Mouse (Mus musculus) right cerebral cortex, postnatal 10 days (tissue): ENCODE measurements around the gene Pqlc2.

Experiments
- DNase-seq, 2 experiments: peaks; one replicate each; pipeline ENCODE4 v3.0.0; 2021; ENCODE audit warnings: low spot score in 2 of 2

Pqlc2 gene

GRCm38 (mm10) chr4:139305521-139305920, 5.0 kb downstream of the Pqlc2 start:
- no peak for DNase-seq

- DNase-seq, result no peak
Observed at GRCm38 (mm10) chr4:139302241-139302640, 8.3 kb downstream of the Pqlc2 start.

GRCm38 (mm10) chr4:139301780-139302179, 8.7 kb downstream of the Pqlc2 start:
- no peak for DNase-seq

GRCm38 (mm10) chr4:139298671-139299366, 11.7 kb downstream of the Pqlc2 start:
- DNase-seq, result no peak

- peak; percentile 69 to 71 for DNase-seq
Observed at GRCm38 (mm10) chr4:139297566-139297965, 12.9 kb downstream of the Pqlc2 start.

GRCm38 (mm10) chr4:139292038-139292437, 18.5 kb downstream of the Pqlc2 start:
- DNase-seq, result no peak

- peak in 1 of 2 experiments; percentile 54 for DNase-seq
Observed at GRCm38 (mm10) chr4:139291099-139291498, 19.4 kb downstream of the Pqlc2 start.

GRCm38 (mm10) chr4:139289017-139289416, 21.5 kb downstream of the Pqlc2 start:
- peak; percentile 71 to 74 for DNase-seq

GRCm38 (mm10) chr4:139287122-139287863, 23.2 kb downstream of the Pqlc2 start:
- DNase-seq, result peak; percentile 77

GRCm38 (mm10) chr4:139286234-139286633, 24.3 kb downstream of the Pqlc2 start:
- DNase-seq, result no peak

GRCm38 (mm10) chr4:139284877-139285276, 25.6 kb downstream of the Pqlc2 start:
- no peak for DNase-seq

GRCm38 (mm10) chr4:139282955-139283417, 27.5 kb downstream of the Pqlc2 start:
- DNase-seq, result no peak

- no peak for DNase-seq
Observed at GRCm38 (mm10) chr4:139281791-139282345, 28.6 kb downstream of the Pqlc2 start.

- DNase-seq, result no peak
Observed at GRCm38 (mm10) chr4:139280530-139280929, 30.0 kb downstream of the Pqlc2 start.

- DNase-seq, result no peak
Observed at GRCm38 (mm10) chr4:139276411-139276810, 34.1 kb downstream of the Pqlc2 start.

GRCm38 (mm10) chr4:139274573-139274972, 35.9 kb downstream of the Pqlc2 start:
- DNase-seq, result no peak

- no peak for DNase-seq
Observed at GRCm38 (mm10) chr4:139272951-139273680, 37.4 kb downstream of the Pqlc2 start.

GRCm38 (mm10) chr4:139271562-139271961, 38.9 kb downstream of the Pqlc2 start:
- DNase-seq, result no peak

GRCm38 (mm10) chr4:139270168-139270567, 40.3 kb downstream of the Pqlc2 start:
- DNase-seq, result no peak

- no peak for DNase-seq
Observed at GRCm38 (mm10) chr4:139268242-139268641, 42.3 kb downstream of the Pqlc2 start.

- no peak for DNase-seq
Observed at GRCm38 (mm10) chr4:139267335-139267734, 43.2 kb downstream of the Pqlc2 start.

GRCm38 (mm10) chr4:139266500-139266865, 44.0 kb downstream of the Pqlc2 start:
- no peak for DNase-seq
